Mouse (Mus musculus) gastrocnemius, postnatal 36 days (tissue): Measurements from ENCODE around the gene Tmem260. TPM values are rescaled to one million over a fixed set of nuclear protein-coding genes. Genes with fewer than 3 reads are reported as not detected.

Experiments used
- DNase-seq, 2 experiments: peaks; one replicate each; pipeline ENCODE4 v3.0.0; 2022
- intact Hi-C: fragments of 180-260 bp; cut with DNase I; formaldehyde crosslinking; loops from one replicate; pipeline ENCODE4 v1.15.1; 2025
- total RNA-seq, 2 experiments: library from RNA; stranded (reverse); gene quantifications; 2 replicates each; pipeline ENCODE4 v1.2.3; 2021

Tmem260 gene
- total RNA-seq, 2 experiments from 2014 or later = 3.9 to 4.0 TPM

DNA sequence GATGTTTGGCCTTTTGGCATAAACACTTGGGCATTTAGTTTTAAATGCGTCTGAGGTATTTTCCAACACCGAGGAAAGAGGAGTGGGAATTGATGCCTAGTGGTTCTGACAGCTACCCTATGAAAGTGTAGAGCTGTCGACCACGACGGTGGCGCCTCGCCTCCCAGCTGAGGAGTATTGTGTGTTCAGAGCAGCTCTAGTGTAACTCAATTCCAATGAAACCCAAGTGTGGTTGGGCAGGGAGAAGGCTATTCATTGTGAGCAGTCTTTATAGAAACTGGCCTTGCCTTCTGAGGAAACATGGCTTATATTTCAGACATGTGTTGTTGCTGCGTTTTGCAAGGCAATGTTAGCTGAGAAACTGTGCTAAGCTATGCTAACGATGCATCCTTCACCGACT, 99.2 kb downstream of the Tmem260 start:
- intact Hi-C loops = no loop called here
- DNase-seq = no peak

DNA sequence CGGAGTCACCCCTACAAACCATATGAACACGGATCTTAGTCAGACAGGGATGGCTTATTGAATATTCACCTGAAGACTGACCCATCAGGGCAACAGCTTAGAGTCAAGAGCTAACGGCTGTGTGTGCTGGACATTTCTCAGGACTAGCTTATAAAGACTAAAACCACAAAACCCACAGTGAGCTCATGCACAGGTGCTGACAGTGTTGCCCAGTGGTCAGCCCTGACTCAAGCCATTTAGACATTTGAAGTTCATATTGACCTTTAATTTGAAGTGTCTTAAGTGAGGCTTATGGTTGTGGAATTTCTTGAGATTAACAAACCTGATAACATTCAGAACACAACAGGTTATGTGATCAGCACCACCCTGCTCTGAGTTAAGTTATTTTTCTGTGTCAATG, 100.1 kb downstream of the Tmem260 start:
- DNase-seq = no peak
- intact Hi-C loops = no loop called here

DNA sequence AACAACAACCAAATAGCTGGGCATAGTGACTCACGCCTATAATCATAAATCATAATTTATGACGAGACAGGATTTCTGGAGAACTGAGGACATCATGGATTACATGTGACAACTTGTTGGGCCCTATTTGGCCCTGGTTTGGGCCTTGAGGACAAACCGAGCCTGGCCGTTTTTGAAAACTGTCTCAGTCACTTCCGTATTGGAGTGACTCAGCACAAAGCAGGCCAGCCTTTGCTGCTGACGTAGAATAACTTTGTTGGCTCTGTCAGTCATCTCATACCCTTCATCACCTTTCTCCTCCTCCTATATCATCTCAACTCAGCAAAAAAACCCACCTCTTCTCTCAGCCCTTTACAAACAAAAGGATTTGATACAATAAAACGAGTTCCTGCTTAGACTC, 103.8 kb downstream of the Tmem260 start:
- no peak for DNase-seq
- intact Hi-C loops = no loop called here

DNA sequence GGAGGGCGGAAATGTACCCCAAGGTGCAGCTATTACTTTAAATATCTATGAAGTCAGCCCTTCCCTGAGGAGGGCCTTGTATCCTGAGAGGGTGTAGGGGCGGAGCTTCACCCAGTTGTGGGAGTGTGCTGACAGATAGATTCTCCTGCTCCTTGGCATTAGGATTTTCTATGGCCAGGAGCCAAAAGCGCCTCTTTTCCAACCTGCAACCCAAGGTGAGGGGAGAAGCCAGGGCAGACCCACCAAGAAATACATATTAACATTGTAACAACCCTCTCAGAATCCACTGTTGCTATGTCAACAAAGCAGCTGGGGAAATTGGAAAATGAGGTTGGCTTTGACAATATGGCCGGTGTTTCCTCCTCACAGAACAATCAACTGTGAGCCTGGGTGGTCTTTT, 107.3 kb downstream of the Tmem260 start:
- DNase-seq = no peak
- intact Hi-C loops = no loop called here

DNA sequence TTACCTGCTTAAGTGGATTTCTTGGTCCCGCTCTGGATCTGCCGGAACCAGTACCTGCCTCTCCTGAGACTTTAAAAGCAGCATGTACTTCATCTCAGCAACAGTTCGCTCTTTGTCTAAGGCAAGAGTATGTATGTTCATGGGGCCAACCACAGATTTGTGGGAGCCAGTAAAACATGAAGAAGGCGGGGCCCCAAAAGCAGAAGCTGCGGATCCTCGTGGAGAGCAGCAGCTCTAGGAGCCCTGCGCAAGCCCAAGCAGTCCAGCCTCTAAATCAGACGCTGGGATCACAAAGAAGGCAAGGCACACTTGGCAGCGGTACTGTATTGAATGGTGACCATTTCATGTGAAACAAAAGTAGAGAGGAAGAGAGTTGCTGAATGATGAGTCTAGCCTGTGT, 107.8 kb downstream of the Tmem260 start:
- DNase-seq = no peak
- intact Hi-C loops = no loop called here

DNA sequence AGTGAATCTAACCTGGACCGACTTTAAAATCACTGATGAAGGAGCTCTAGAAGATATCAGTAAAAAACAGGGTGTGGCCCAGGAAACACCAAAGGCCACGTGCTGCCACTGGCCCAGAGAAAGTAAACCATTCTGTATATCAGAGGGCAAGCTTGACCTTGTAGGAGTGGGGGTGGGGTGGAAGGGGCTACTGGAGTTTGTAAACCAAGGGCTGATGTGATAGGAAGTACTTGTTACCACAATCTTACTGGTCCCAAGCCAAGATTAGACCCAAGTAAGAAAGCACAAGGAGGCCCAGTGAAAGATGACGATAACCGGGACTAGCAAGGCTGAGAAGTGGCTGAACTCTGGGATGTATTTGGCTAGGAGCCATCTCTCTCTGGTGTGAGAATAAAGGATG, 113.1 kb downstream of the Tmem260 start:
- DNase-seq = no peak
- intact Hi-C loops = no loop called here

DNA sequence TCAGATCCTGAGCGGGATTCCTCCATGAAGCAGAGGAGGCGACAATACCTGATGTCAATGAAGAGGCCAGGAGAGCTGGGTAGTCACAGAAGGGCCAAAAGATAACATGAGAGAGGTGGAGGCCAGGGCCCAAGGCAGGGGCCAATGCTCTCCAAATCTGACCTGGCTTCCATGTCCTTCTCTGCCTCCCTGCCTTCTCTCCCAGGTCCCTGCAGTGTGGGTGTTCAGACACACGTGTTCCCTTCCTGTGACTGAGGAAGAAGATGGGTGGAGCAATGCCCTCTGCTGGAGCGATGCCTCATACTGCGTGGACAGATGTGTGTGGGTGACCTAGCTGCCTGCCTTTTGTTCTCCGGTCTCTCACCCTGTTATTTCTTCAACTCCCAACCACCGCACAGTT, 113.8 kb downstream of the Tmem260 start:
- no peak for DNase-seq
- intact Hi-C loops = no loop called here

DNA sequence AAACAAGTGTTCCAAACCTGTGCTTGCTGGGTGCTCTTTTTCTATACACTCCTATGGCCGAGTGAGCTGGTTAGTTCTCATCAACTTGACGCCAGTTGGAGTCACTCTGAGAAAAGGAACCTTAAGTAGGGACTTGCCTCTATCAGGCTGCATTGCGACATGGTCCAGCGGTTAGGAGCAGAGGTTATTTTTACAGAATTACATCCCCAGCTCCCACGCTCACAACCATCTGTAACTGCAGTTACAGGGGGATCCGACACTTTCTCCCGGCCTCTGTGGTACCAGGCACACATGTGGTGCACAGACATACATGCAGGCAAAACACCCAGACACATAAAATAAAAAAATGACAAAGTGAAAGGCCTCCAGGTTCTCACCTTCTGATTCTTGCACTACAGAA, 120.7 kb downstream of the Tmem260 start:
- no peak for DNase-seq
- intact Hi-C loops = no loop called here

Other genes starting within 250 kb of the Tmem260 start
- gene Otx2, start 227.7 kb downstream of the Tmem260 start, total RNA-seq = not detected